Mouse (Mus musculus): ENCODE measurements around the gene Cyp2d11. TPM values are rescaled to one million over a fixed set of nuclear protein-coding genes. Genes with fewer than 3 reads are reported as not detected.
A peak's percentile ranks its signal among the peaks of the same experiment; 100 is the strongest.

Cyp2d11 gene
- polyA plus RNA-seq, 1 experiment: not detected

GRCm38 (mm10) chr15:82380714-82381062 lies 13.1 kb downstream of the Cyp2d11 start:
- no peak for DNase-seq (ENCODE audit: low read depth in 1 of 2, low spot score in 2 of 2)
- Histone ChIP-seq H3K4me1 (ENCODE audit: control insufficient read depth, insufficient read depth, insufficient read length) (0 out of 2 replicates have a peak, but pooled peaks cover 3% of the 10 kb centered on the region), H3K27ac (ENCODE audit: insufficient read depth, low read length) (peak overlapping the region; percentile 22; the same call in 1 of the 2 replicates), H3K4me3 (ENCODE audit: extremely low read depth, insufficient read depth, insufficient read length) (peak overlapping the region; percentile 73; the same call in 1 of the 2 replicates), H3K27me3 (ENCODE audit: control insufficient read depth, insufficient read depth, low read length) (no peaks in the 10 kb centered on the region), H3K36me3 (ENCODE audit: control insufficient read depth, insufficient read depth, low read length) (no peaks in the 10 kb centered on the region)
- 51% methylated on average over 7 of the region's 7 CpGs for WGBS
- no peak for TF ChIP-seq POLR2A (IDR thresholded peaks at IDR 0.05; ENCODE audit: low read depth, low read length)
- TF ChIP-seq CTCF (IDR thresholded peaks at IDR 0.05; ENCODE audit: extremely low read depth, insufficient read depth, insufficient read length, insufficient replicate concordance): no peak

- no peaks in the 10 kb centered on the region for H3K36me3 ChIP-seq (ENCODE audit: control insufficient read depth, insufficient read depth, low read length)
- H3K27me3 ChIP-seq (ENCODE audit: control insufficient read depth, insufficient read depth, low read length): no peaks in the 10 kb centered on the region
- peak within 1 kb of the TSS; percentile 73 for H3K4me3 ChIP-seq (ENCODE audit: extremely low read depth, insufficient read depth, insufficient read length)
- H3K4me1 ChIP-seq (ENCODE audit: control insufficient read depth, insufficient read depth, insufficient read length): 0 out of 2 replicates have a peak, but pooled peaks cover 3% of the 10 kb centered on the region
- DNase-seq (ENCODE audit: low read depth in 1 of 2, low spot score in 2 of 2): peak in 1 of 2 experiments; percentile 41
- TF ChIP-seq CTCF (IDR thresholded peaks at IDR 0.05; ENCODE audit: extremely low read depth, insufficient read depth, insufficient read length, insufficient replicate concordance) (no peak), POLR2A (IDR thresholded peaks at IDR 0.05; ENCODE audit: low read depth, low read length) (no peak)
- WGBS: 4% methylated on average over 17 of the region's 24 CpGs
- H3K27ac ChIP-seq (ENCODE audit: insufficient read depth, low read length): peak within 1 kb of the TSS; percentile 80
Measured at GRCm38 (mm10) chr15:82379871-82380713, 13.7 kb downstream of the Cyp2d11 start, which contains the start of gene Cyp2d22. Gene Cyp2d22, minus strand, starts transcription at chr15:82380260.

- WGBS: 55% methylated on average over 7 of the region's 7 CpGs
- no peaks in the 10 kb centered on the region for H3K36me3 ChIP-seq (ENCODE audit: control insufficient read depth, insufficient read depth, low read length)
- H3K27me3 ChIP-seq (ENCODE audit: control insufficient read depth, insufficient read depth, low read length): no peaks in the 10 kb centered on the region
- TF ChIP-seq POLR2A (IDR thresholded peaks at IDR 0.05; ENCODE audit: low read depth, low read length) (no peak), CTCF (IDR thresholded peaks at IDR 0.05; ENCODE audit: extremely low read depth, insufficient read depth, insufficient read length, insufficient replicate concordance) (no peak)
- H3K4me3 ChIP-seq (ENCODE audit: extremely low read depth, insufficient read depth, insufficient read length): peak overlapping the region; percentile 73
- H3K27ac ChIP-seq (ENCODE audit: insufficient read depth, low read length): peak overlapping the region; percentile 80
- H3K4me1 ChIP-seq (ENCODE audit: control insufficient read depth, insufficient read depth, insufficient read length): 0 out of 2 replicates have a peak, but pooled peaks cover 3% of the 10 kb centered on the region
- no peak for DNase-seq (ENCODE audit: low read depth in 1 of 2, low spot score in 2 of 2)
Measured at GRCm38 (mm10) chr15:82379511-82379870, 14.3 kb downstream of the Cyp2d11 start.

- 75% methylated on average over 15 of the region's 15 CpGs for WGBS
- H3K4me3 ChIP-seq (ENCODE audit: extremely low read depth, insufficient read depth, insufficient read length): no peak overlapping the region
- H3K27ac ChIP-seq (ENCODE audit: insufficient read depth, low read length): peak overlapping the region; percentile 52
- TF ChIP-seq CTCF (IDR thresholded peaks at IDR 0.05; ENCODE audit: extremely low read depth, insufficient read depth, insufficient read length, insufficient replicate concordance) (no peak), POLR2A (IDR thresholded peaks at IDR 0.05; ENCODE audit: low read depth, low read length) (no peak)
- no peaks in the 10 kb centered on the region for H3K36me3 ChIP-seq (ENCODE audit: control insufficient read depth, insufficient read depth, low read length)
- H3K27me3 ChIP-seq (ENCODE audit: control insufficient read depth, insufficient read depth, low read length): no peaks in the 10 kb centered on the region
- DNase-seq (ENCODE audit: low read depth in 1 of 2, low spot score in 2 of 2): no peak
- 0 out of 2 replicates have a peak, but pooled peaks cover 3% of the 10 kb centered on the region for H3K4me1 ChIP-seq (ENCODE audit: control insufficient read depth, insufficient read depth, insufficient read length)
Measured at GRCm38 (mm10) chr15:82378261-82379180, 15.3 kb downstream of the Cyp2d11 start.

GRCm38 (mm10) chr15:82377701-82378100 lies 16.1 kb downstream of the Cyp2d11 start:
- H3K36me3 ChIP-seq (ENCODE audit: control insufficient read depth, insufficient read depth, low read length): no peaks in the 10 kb centered on the region

GRCm38 (mm10) chr15:82376393-82377138 lies 17.3 kb downstream of the Cyp2d11 start:
- DNase-seq (ENCODE audit: low read depth in 1 of 2, low spot score in 2 of 2): no peak
- no peak overlapping the region; the same call in 1 of the 2 replicates for H3K27ac ChIP-seq (ENCODE audit: insufficient read depth, low read length)
- no peak for TF ChIP-seq CTCF (IDR thresholded peaks at IDR 0.05; ENCODE audit: extremely low read depth, insufficient read depth, insufficient read length, insufficient replicate concordance)
- no peak for TF ChIP-seq POLR2A (IDR thresholded peaks at IDR 0.05; ENCODE audit: low read depth, low read length)
- no peaks in the 10 kb centered on the region for H3K36me3 ChIP-seq (ENCODE audit: control insufficient read depth, insufficient read depth, low read length)
- H3K4me1 ChIP-seq (ENCODE audit: control insufficient read depth, insufficient read depth, insufficient read length): 0 out of 2 replicates have a peak, but pooled peaks cover 3% of the 10 kb centered on the region
- H3K27me3 ChIP-seq (ENCODE audit: control insufficient read depth, insufficient read depth, low read length): no peaks in the 10 kb centered on the region
- 81% methylated on average over 17 of the region's 17 CpGs for WGBS
- no peak overlapping the region for H3K4me3 ChIP-seq (ENCODE audit: extremely low read depth, insufficient read depth, insufficient read length)

More at GRCm38 (mm10) chr15:82377701-82378100, 16.1 kb downstream of the Cyp2d11 start:
- no peak for TF ChIP-seq POLR2A (IDR thresholded peaks at IDR 0.05; ENCODE audit: low read depth, low read length)
- no peak for TF ChIP-seq CTCF (IDR thresholded peaks at IDR 0.05; ENCODE audit: extremely low read depth, insufficient read depth, insufficient read length, insufficient replicate concordance)
- no peak overlapping the region for H3K4me3 ChIP-seq (ENCODE audit: extremely low read depth, insufficient read depth, insufficient read length)
- WGBS: 84% methylated on average over 5 of the region's 5 CpGs
- H3K27me3 ChIP-seq (ENCODE audit: control insufficient read depth, insufficient read depth, low read length): no peaks in the 10 kb centered on the region
- H3K27ac ChIP-seq (ENCODE audit: insufficient read depth, low read length): no peak overlapping the region
- DNase-seq (ENCODE audit: low read depth in 1 of 2, low spot score in 2 of 2): no peak
- H3K4me1 ChIP-seq (ENCODE audit: control insufficient read depth, insufficient read depth, insufficient read length): 0 out of 2 replicates have a peak, but pooled peaks cover 3% of the 10 kb centered on the region
